Mouse (Mus musculus) hindbrain, embryonic 10.5 days (tissue): ENCODE data around the gene Trat1. TPM values are rescaled to one million over a fixed set of nuclear protein-coding genes. Genes with fewer than 3 reads are reported as not detected.

Experiments
- DNase-seq: peaks from one replicate; pipeline ENCODE4 v3.0.0-alpha.2; 2017; ENCODE audit warnings: low spot score
- H3K27ac ChIP-seq: fragments of 300-500 bp; sonication (generic); 2 replicates; pipeline ENCODE4 v1.5.1; 2016; ENCODE audit warnings: mild to moderate bottlenecking, moderate library complexity
- H3K27me3 ChIP-seq: fragments of 300-500 bp; sonication (generic); 2 replicates; pipeline ENCODE4 v1.6.1; 2016; ENCODE audit warnings: mild to moderate bottlenecking; ENCODE audit not compliant: poor library complexity, insufficient read depth, severe bottlenecking
- H3K36me3 ChIP-seq: fragments of 300-500 bp; sonication (generic); 2 replicates; pipeline ENCODE4 v1.6.1; 2016; ENCODE audit warnings: mild to moderate bottlenecking, moderate library complexity
- H3K4me1 ChIP-seq: fragments of 300-500 bp; sonication (generic); replicated peaks from 2 replicates; pipeline ENCODE4 v1.6.1; 2016; ENCODE audit warnings: mild to moderate bottlenecking
- H3K4me3 ChIP-seq: fragments of 300-500 bp; sonication (generic); 2 replicates; pipeline ENCODE4 v1.5.1; 2016; ENCODE audit warnings: mild to moderate bottlenecking, moderate library complexity
- H3K9me3 ChIP-seq: fragments of 300-500 bp; sonication (generic); 2 replicates; pipeline ENCODE4 v1.6.1; 2016; ENCODE audit warnings: mild to moderate bottlenecking, moderate library complexity
- WGBS: fragments of 180-500 bp; shearing (Covaris S2); methylation state at CpG from one replicate; pipeline ENCODE4 v1.1.7; 2016; 5-methylcytosine and 5-hydroxymethylcytosine counted together
- polyA plus RNA-seq: library from polyadenylated mRNA; unstranded; fragments of >200 nt; fragmentation: Nextera tagmentation; extraction: Ambion mirVana; gene quantifications from 2 replicates; pipeline ENCODE4 v1.2.1, GENCODE M21; 2016

Trat1 gene
- not detected in 2 replicates for polyA plus RNA-seq

DNA sequence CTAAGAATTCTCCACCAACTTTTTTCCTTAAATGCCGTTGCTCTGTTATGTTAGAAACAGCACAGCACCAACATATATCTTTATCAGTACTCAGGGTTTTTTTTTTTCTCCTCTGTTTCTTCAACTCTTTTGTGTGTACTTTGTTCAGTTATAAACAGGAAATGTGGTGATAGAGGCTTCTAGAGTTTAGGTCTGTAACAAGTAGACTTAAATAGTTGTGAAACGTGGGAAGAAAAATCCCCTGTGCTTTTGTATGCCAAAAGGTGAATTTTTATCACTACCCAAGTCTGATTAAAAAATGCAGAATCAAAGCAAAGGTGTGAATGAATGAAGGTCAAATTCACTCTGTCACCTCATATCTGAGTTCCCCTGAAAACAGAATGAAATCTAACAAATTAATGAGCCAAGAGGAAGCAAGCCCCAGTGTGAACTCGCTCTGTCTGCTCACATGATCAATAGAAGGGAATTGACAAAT lies at the start of gene Trat1:
TSS of gene Trat1 (minus strand) at position 51 of the 475 bp plus-strand sequence.
- Histone ChIP-seq H3K27me3 (no peaks in the 10 kb centered on the region), H3K9me3 (no peaks in the 10 kb centered on the region), H3K4me1 (no peaks in the 10 kb centered on the region), H3K36me3 (no peaks in the 10 kb centered on the region), H3K27ac (no peak within 1 kb of the TSS), H3K4me3 (no peak within 1 kb of the TSS)
- DNase-seq: no peak
- WGBS: 85% methylated on average over 3 of the region's 3 CpGs

GRCm38 (mm10) chr16:48818524-48818923 lies 46.7 kb upstream of the Trat1 start:
- no peaks in the 10 kb centered on the region for H3K27me3 ChIP-seq
- no peak overlapping the region for H3K4me3 ChIP-seq
- 93% methylated on average over 6 of the region's 6 CpGs for WGBS
- no peak for DNase-seq
- no peak overlapping the region for H3K27ac ChIP-seq
- H3K9me3 ChIP-seq: no peaks in the 10 kb centered on the region
- H3K4me1 ChIP-seq: no peaks in the 10 kb centered on the region
- H3K36me3 ChIP-seq: no peaks in the 10 kb centered on the region

DNA sequence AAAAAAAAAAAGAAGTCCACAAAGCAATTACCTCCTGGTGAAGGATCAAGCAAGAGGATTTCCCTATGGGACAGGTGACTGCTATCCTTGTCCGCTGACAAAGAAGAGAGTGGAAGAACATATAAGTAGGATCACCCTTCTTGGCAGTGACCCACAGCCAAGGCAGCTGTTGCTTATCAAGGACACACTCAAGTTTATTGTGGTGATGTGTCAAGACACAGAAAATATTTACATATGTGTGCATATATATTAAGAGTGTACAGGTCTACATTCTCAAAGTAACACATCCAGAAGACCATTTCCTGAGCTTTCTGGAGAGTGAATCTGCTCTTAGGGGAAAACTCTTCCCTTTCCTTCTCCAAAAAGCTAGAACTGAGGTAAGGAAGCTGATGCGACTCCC lies 44.9 kb upstream of the Trat1 start, which contains the start of gene Retnlb:
TSS of gene Retnlb (plus strand) at position 162 of the 400 bp plus-strand sequence.
- Histone ChIP-seq H3K27me3 (no peaks in the 10 kb centered on the region), H3K4me3 (no peak within 1 kb of the TSS), H3K27ac (no peak within 1 kb of the TSS), H3K36me3 (no peaks in the 10 kb centered on the region), H3K4me1 (no peaks in the 10 kb centered on the region), H3K9me3 (no peaks in the 10 kb centered on the region)
- DNase-seq: no peak
- WGBS: 95% methylated on average over 2 of the region's 2 CpGs

GRCm38 (mm10) chr16:48811881-48812436 lies 40.1 kb upstream of the Trat1 start:
- DNase-seq: no peak
- Histone ChIP-seq H3K4me3 (no peak overlapping the region), H3K9me3 (no peaks in the 10 kb centered on the region), H3K27me3 (no peaks in the 10 kb centered on the region), H3K27ac (no peak overlapping the region), H3K36me3 (no peaks in the 10 kb centered on the region), H3K4me1 (no peaks in the 10 kb centered on the region)
- WGBS: 83% methylated on average over 7 of the region's 7 CpGs

DNA sequence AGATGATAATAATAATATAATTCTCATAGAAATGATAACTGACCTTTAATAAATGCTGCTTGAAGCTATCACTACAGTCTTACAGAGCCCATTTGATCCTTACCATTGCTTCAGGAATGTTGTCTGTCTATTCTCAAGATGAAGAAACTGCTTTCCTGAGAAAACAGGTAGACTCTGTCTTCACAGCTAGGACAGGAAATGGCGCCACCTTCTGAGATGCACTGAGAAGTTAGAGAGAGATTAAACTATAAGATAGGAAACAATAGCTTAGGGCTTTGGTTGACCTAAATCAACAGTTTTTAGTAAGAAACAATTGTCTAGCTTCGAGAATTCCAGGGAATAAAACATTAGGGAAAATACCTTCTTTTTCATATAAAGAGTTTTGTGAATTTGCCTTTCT lies 37.6 kb upstream of the Trat1 start:
- 57% methylated on average over 2 of the region's 2 CpGs for WGBS
- DNase-seq: no peak

DNA sequence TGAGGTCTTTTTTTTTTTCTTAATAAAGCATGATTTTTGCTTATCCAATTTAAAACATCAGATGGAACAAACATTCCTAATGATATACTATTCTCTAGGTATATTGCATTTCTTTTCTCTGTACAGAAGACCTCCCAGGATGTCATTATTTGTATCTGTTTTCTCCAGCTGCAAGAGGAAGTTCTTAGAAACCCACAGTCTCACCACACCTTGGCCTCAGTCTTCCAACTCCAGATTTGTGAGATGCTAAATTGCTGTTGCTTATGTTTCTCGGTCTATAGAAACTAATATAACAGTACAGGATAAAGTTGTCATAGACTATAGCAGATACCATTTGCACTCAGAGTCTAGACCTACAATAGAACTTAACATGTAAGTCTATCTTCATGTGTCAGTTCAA lies 34.7 kb upstream of the Trat1 start:
- Histone ChIP-seq H3K9me3 (no peaks in the 10 kb centered on the region), H3K4me3 (no peak overlapping the region), H3K27me3 (no peaks in the 10 kb centered on the region), H3K4me1 (no peaks in the 10 kb centered on the region), H3K36me3 (no peaks in the 10 kb centered on the region), H3K27ac (no peak overlapping the region)
- no peak for DNase-seq
- 90% methylated on average over 1 of the region's 1 CpGs for WGBS

More for the DNA sequence above, 37.6 kb upstream of the Trat1 start:
- Histone ChIP-seq H3K9me3 (no peaks in the 10 kb centered on the region), H3K27me3 (no peaks in the 10 kb centered on the region), H3K4me3 (no peak overlapping the region), H3K27ac (no peak overlapping the region), H3K36me3 (no peaks in the 10 kb centered on the region), H3K4me1 (no peaks in the 10 kb centered on the region)

- Histone ChIP-seq H3K9me3 (no peaks in the 10 kb centered on the region), H3K36me3 (no peaks in the 10 kb centered on the region), H3K27me3 (no peaks in the 10 kb centered on the region), H3K4me3 (no peak overlapping the region), H3K4me1 (no peaks in the 10 kb centered on the region), H3K27ac (no peak overlapping the region)
- no peak for DNase-seq
- WGBS: 82% methylated on average over 1 of the region's 1 CpGs
Observed at GRCm38 (mm10) chr16:48805412-48805811, 33.6 kb upstream of the Trat1 start.

DNA sequence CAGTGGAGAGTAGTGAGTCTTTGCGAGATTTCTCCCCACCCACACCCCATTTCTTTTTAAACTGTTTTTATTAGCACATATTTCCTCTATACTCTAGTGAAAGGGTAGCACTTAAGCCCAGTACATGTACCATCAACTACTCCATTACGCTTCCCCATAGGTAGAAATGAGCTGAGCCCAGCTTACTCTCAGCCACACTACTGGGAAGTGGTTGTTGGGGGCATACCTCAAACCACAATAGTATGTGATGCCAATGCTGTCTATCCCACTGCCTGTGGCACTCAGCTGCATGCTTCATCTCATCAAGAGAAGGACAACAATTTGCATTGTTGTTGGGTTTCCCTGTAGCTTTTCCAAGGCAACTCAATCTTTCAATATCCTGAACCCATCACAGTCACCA lies 29.1 kb upstream of the Trat1 start:
- no peak for DNase-seq
- Histone ChIP-seq H3K4me1 (no peaks in the 10 kb centered on the region), H3K4me3 (no peak overlapping the region), H3K9me3 (no peaks in the 10 kb centered on the region), H3K36me3 (no peaks in the 10 kb centered on the region), H3K27ac (no peak overlapping the region), H3K27me3 (no peaks in the 10 kb centered on the region)
- 89% methylated on average over 2 of the region's 2 CpGs for WGBS

GRCm38 (mm10) chr16:48799470-48799869 lies 27.6 kb upstream of the Trat1 start:
- Histone ChIP-seq H3K4me1 (no peaks in the 10 kb centered on the region), H3K9me3 (no peaks in the 10 kb centered on the region), H3K36me3 (no peaks in the 10 kb centered on the region), H3K27ac (no peak overlapping the region), H3K27me3 (no peaks in the 10 kb centered on the region), H3K4me3 (no peak overlapping the region)
- no peak for DNase-seq
- 87% methylated on average over 3 of the region's 3 CpGs for WGBS

- Histone ChIP-seq H3K4me3 (no peak overlapping the region), H3K36me3 (no peaks in the 10 kb centered on the region), H3K4me1 (no peaks in the 10 kb centered on the region), H3K27me3 (no peaks in the 10 kb centered on the region), H3K9me3 (no peaks in the 10 kb centered on the region), H3K27ac (no peak overlapping the region)
- 85% methylated on average over 3 of the region's 3 CpGs for WGBS
- DNase-seq: no peak
Observed at GRCm38 (mm10) chr16:48798285-48798684, 26.5 kb upstream of the Trat1 start.

DNA sequence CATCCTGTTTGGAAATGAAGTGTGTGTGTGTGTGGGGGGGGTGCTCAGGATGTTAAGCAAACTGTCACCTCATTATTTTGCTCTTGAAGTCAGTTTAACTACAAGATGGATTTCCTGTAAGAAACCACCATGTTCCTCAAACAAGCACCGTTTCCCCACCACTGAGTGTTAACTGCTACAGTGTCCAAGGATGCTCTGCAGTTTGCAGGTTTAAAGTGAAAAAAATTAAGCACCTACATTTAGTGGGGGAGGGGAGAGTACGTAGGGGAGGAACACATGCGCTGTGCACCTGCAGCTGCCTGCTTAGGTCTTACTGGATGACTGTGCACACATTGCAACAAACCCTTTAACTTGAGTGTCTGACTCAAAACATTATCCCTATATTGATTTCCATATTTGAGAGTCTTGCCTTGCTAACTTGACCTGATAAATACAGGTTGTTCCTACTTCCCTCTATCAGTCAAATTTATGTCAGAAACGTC lies 16.9 kb upstream of the Trat1 start:
- no peak for DNase-seq
- H3K4me1 ChIP-seq: no peaks in the 10 kb centered on the region
- no peaks in the 10 kb centered on the region for H3K27me3 ChIP-seq
- WGBS: 85% methylated on average over 4 of the region's 4 CpGs
- H3K27ac ChIP-seq: no peak overlapping the region
- no peak overlapping the region for H3K4me3 ChIP-seq
- no peaks in the 10 kb centered on the region for H3K36me3 ChIP-seq
- no peaks in the 10 kb centered on the region for H3K9me3 ChIP-seq

- Histone ChIP-seq H3K36me3 (no peaks in the 10 kb centered on the region), H3K4me3 (no peak overlapping the region), H3K27ac (no peak overlapping the region), H3K9me3 (no peaks in the 10 kb centered on the region), H3K4me1 (no peaks in the 10 kb centered on the region), H3K27me3 (no peaks in the 10 kb centered on the region)
- WGBS: 89% methylated on average over 3 of the region's 3 CpGs
- DNase-seq: no peak
Observed at GRCm38 (mm10) chr16:48786258-48786657, 14.4 kb upstream of the Trat1 start.

- H3K4me1 ChIP-seq: no peaks in the 10 kb centered on the region
- H3K36me3 ChIP-seq: no peaks in the 10 kb centered on the region
- H3K4me3 ChIP-seq: no peak overlapping the region
- H3K27ac ChIP-seq: no peak overlapping the region
- H3K27me3 ChIP-seq: no peaks in the 10 kb centered on the region
- no peak for DNase-seq
- 68% methylated on average over 2 of the region's 2 CpGs for WGBS
- no peaks in the 10 kb centered on the region for H3K9me3 ChIP-seq
Observed at GRCm38 (mm10) chr16:48777254-48777653, 5.4 kb upstream of the Trat1 start.

DNA sequence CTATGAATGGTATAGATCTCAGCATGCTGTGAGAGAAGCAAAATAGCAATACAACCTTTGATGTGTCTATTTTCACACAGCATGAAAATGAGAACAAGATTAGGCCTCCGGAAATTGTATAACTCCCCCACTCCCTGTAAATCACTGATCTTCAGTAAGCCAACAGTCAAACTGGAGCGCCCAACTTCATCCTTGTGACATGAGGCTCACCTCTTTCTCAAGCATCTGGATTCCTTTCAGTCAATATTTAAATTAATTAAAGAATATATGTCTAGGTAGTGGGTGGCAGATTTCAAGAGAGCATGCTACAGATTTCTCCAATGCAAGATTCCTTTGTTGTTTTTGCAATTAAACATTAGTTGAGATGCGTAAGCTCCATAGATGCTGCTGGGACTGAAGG lies 2.6 kb downstream of the Trat1 start:
- no peaks in the 10 kb centered on the region for H3K4me1 ChIP-seq
- H3K27me3 ChIP-seq: no peaks in the 10 kb centered on the region
- no peaks in the 10 kb centered on the region for H3K36me3 ChIP-seq
- H3K27ac ChIP-seq: no peak overlapping the region
- DNase-seq: no peak
- no peak overlapping the region for H3K4me3 ChIP-seq
- no peaks in the 10 kb centered on the region for H3K9me3 ChIP-seq
- WGBS: 89% methylated on average over 3 of the region's 3 CpGs
